Mouse (Mus musculus): Measurements from ENCODE around the gene Samd3.

Samd3 gene

GRCm38 (mm10) chr10:26314327-26314726 lies 84.8 kb downstream of the Samd3 start:
- no peak for DNase-seq

- DNase-seq, result no peak
Measured at GRCm38 (mm10) chr10:26320679-26321078, 91.2 kb downstream of the Samd3 start.
